Mouse (Mus musculus): ENCODE measurements around the gene Rnf166.

Rnf166 gene

GRCm38 (mm10) chr8:122469965-122470364, 5.9 kb downstream of the Rnf166 start:
- in situ Hi-C loops (cut with MseI, MboI) = no loop called here

- in situ Hi-C loops (cut with MseI, MboI) = no loop called here
These were observed 6.5 kb downstream of the Rnf166 start for GRCm38 (mm10) chr8:122469407-122469806.

GRCm38 (mm10) chr8:122467816-122468215, 8.0 kb downstream of the Rnf166 start:
- in situ Hi-C loops (cut with MseI, MboI) = no loop called here

- in situ Hi-C loops (cut with MseI, MboI) = no loop called here
These were observed 10.9 kb downstream of the Rnf166 start for GRCm38 (mm10) chr8:122464985-122465384.

GRCm38 (mm10) chr8:122463651-122464640, 11.9 kb downstream of the Rnf166 start:
- in situ Hi-C loops (cut with MseI, MboI) = no loop called here

- in situ Hi-C loops (cut with MseI, MboI) = no loop called here
These were observed 13.4 kb downstream of the Rnf166 start for GRCm38 (mm10) chr8:122462510-122462909.

GRCm38 (mm10) chr8:122461473-122462148, 14.3 kb downstream of the Rnf166 start:
- in situ Hi-C loops (cut with MseI, MboI) = no loop called here

GRCm38 (mm10) chr8:122460524-122461472, 15.1 kb downstream of the Rnf166 start, which contains the start of gene Snai3:
Snai3 (minus strand) TSS chr8:122460733.
- in situ Hi-C loops (cut with MseI, MboI) = no loop called here

- in situ Hi-C loops (cut with MseI, MboI) = no loop called here
These were observed 15.9 kb downstream of the Rnf166 start for GRCm38 (mm10) chr8:122459990-122460389.

GRCm38 (mm10) chr8:122459218-122459900, 16.5 kb downstream of the Rnf166 start:
- in situ Hi-C loops (cut with MseI, MboI) = no loop called here

GRCm38 (mm10) chr8:122457171-122457570, 18.7 kb downstream of the Rnf166 start:
- in situ Hi-C loops (cut with MseI, MboI) = no loop called here

GRCm38 (mm10) chr8:122454409-122454808, 21.5 kb downstream of the Rnf166 start:
- in situ Hi-C loops (cut with MseI, MboI) = no loop called here

GRCm38 (mm10) chr8:122452154-122452553, 23.7 kb downstream of the Rnf166 start:
- in situ Hi-C loops (cut with MseI, MboI) = no loop called here

GRCm38 (mm10) chr8:122451161-122451703, 24.6 kb downstream of the Rnf166 start:
- in situ Hi-C loops (cut with MseI, MboI) = no loop called here

- in situ Hi-C loops (cut with MseI, MboI) = no loop called here
These were observed 30.7 kb downstream of the Rnf166 start for GRCm38 (mm10) chr8:122445203-122445602.

- in situ Hi-C loops (cut with MseI, MboI) = no loop called here
These were observed 31.7 kb downstream of the Rnf166 start for GRCm38 (mm10) chr8:122444058-122444748.

GRCm38 (mm10) chr8:122443262-122444006, 32.4 kb downstream of the Rnf166 start, which contains the start of gene Mvd:
Mvd (minus strand) TSS chr8:122443422.
- in situ Hi-C loops (cut with MseI, MboI) = no loop called here

- in situ Hi-C loops (cut with MseI, MboI) = no loop called here
These were observed 33.1 kb downstream of the Rnf166 start for GRCm38 (mm10) chr8:122442781-122443180.

- in situ Hi-C loops (cut with MseI, MboI) = no loop called here
These were observed 33.5 kb downstream of the Rnf166 start for GRCm38 (mm10) chr8:122442356-122442755.

Data from mouse trophoblast stem cell (cell line).